Mouse (Mus musculus) bone marrow macrophage, adult 2 months (primary cell): ENCODE results near the gene Zmym4. TPM values are rescaled to one million over a fixed set of nuclear protein-coding genes. Genes with fewer than 3 reads are reported as not detected.

Source experiments
- H3K27ac ChIP-seq: 2 replicates; pipeline ENCODE4 v1.5.1; 2012; ENCODE audit warnings: low read depth, low read length; ENCODE audit not compliant: insufficient read depth
- H3K4me1 ChIP-seq: 2 replicates; pipeline ENCODE4 v1.6.1; 2012; ENCODE audit warnings: low read length; ENCODE audit not compliant: control insufficient read depth, insufficient read depth
- H3K4me3 ChIP-seq: 2 replicates; pipeline ENCODE4 v1.5.1; 2012; ENCODE audit warnings: mild to moderate bottlenecking, low read length, moderate library complexity; ENCODE audit not compliant: insufficient read depth
- CTCF ChIP-seq: IDR thresholded peaks from 2 replicates; pipeline ENCODE4 v1.5.1; 2012; ENCODE audit warnings: low read depth, mild to moderate bottlenecking, low read length, moderate library complexity
- POLR2A ChIP-seq: IDR thresholded peaks from 2 replicates; pipeline ENCODE4 v1.6.1; 2012; ENCODE audit warnings: mild to moderate bottlenecking, low read depth, low read length, borderline replicate concordance
- polyA plus RNA-seq: library from polyadenylated mRNA; stranded (reverse); fragments of >200 nt; gene quantifications from 2 replicates; pipeline ENCODE4 v1.2.4, GENCODE M21; 2012; ENCODE audit not compliant: missing spikeins, insufficient read depth, insufficient read length

Gene Zmym4
- polyA plus RNA-seq, 1 experiment: 18.9 TPM

GRCm38 (mm10) chr4:126860268-126860986 lies 107.5 kb downstream of the Zmym4 start:
- TF ChIP-seq POLR2A (no peak), CTCF (no peak)
- Histone ChIP-seq H3K4me1 (no peaks in the 10 kb centered on the region), H3K27ac (no peak overlapping the region), H3K4me3 (no peak overlapping the region)

GRCm38 (mm10) chr4:126852971-126853370 lies 115.0 kb downstream of the Zmym4 start:
- H3K4me1 ChIP-seq: peaks cover 12% of the 10 kb centered on the region
- TF ChIP-seq CTCF (no peak), POLR2A (no peak)
- H3K27ac ChIP-seq: no peak overlapping the region
- H3K4me3 ChIP-seq: no peak overlapping the region

- peaks cover 18% of the 10 kb centered on the region for H3K4me1 ChIP-seq
- H3K4me3 ChIP-seq: no peak overlapping the region
- TF ChIP-seq CTCF (no peak), POLR2A (no peak)
- peak overlapping the region; percentile 30 for H3K27ac ChIP-seq
These were observed 117.2 kb downstream of the Zmym4 start for GRCm38 (mm10) chr4:126850778-126851080.

GRCm38 (mm10) chr4:126850019-126850777 lies 117.7 kb downstream of the Zmym4 start:
- Histone ChIP-seq H3K4me3 (no peak overlapping the region), H3K4me1 (peaks cover 18% of the 10 kb centered on the region), H3K27ac (peak overlapping the region; percentile 30)
- TF ChIP-seq POLR2A (no peak), CTCF (no peak)

GRCm38 (mm10) chr4:126846971-126847370 lies 121.0 kb downstream of the Zmym4 start:
- no peak overlapping the region for H3K4me3 ChIP-seq
- peaks cover 18% of the 10 kb centered on the region for H3K4me1 ChIP-seq
- no peak overlapping the region for H3K27ac ChIP-seq
- TF ChIP-seq POLR2A (no peak), CTCF (no peak)

- Histone ChIP-seq H3K27ac (no peak overlapping the region), H3K4me1 (peaks cover 11% of the 10 kb centered on the region), H3K4me3 (no peak overlapping the region)
- no peak for TF ChIP-seq POLR2A
- TF ChIP-seq CTCF: no peak
These were observed 122.3 kb downstream of the Zmym4 start for GRCm38 (mm10) chr4:126845664-126846063.

GRCm38 (mm10) chr4:126842911-126843310 lies 125.0 kb downstream of the Zmym4 start:
- TF ChIP-seq CTCF: no peak
- no peak for TF ChIP-seq POLR2A
- peaks cover 6% of the 10 kb centered on the region; the same call in 1 of the 2 replicates for H3K4me1 ChIP-seq
- no peak overlapping the region for H3K27ac ChIP-seq
- no peak overlapping the region for H3K4me3 ChIP-seq

GRCm38 (mm10) chr4:126840996-126841560 lies 126.9 kb downstream of the Zmym4 start:
- Histone ChIP-seq H3K27ac (no peak overlapping the region), H3K4me3 (no peak overlapping the region), H3K4me1 (peaks cover 2% of the 10 kb centered on the region; the same call in 1 of the 2 replicates)
- TF ChIP-seq CTCF (no peak), POLR2A (no peak)

GRCm38 (mm10) chr4:126839873-126840272 lies 128.1 kb downstream of the Zmym4 start:
- H3K4me3 ChIP-seq: no peak overlapping the region
- no peak overlapping the region for H3K27ac ChIP-seq
- no peak for TF ChIP-seq POLR2A
- TF ChIP-seq CTCF: peak; percentile 74
- H3K4me1 ChIP-seq: no peaks in the 10 kb centered on the region

GRCm38 (mm10) chr4:126838799-126839198 lies 129.1 kb downstream of the Zmym4 start:
- no peak overlapping the region for H3K4me3 ChIP-seq
- TF ChIP-seq POLR2A (no peak), CTCF (no peak)
- H3K27ac ChIP-seq: no peak overlapping the region
- no peaks in the 10 kb centered on the region for H3K4me1 ChIP-seq
